Mouse (Mus musculus): ENCODE results near the gene Rcc1. TPM values are rescaled to one million over a fixed set of nuclear protein-coding genes. Genes with fewer than 3 reads are reported as not detected.

Gene Rcc1
- 18.3 TPM for total RNA-seq (2023)

GRCm38 (mm10) chr4:132353481-132353885, at the start of gene Rcc1:
Rcc1 (minus strand) TSS chr4:132353605.

GRCm38 (mm10) chr4:132329115-132329834, 24.1 kb downstream of the Rcc1 start, which contains the start of gene Trnau1ap:
Trnau1ap (minus strand) TSS chr4:132329538.

GRCm38 (mm10) chr4:132302939-132303479, 50.4 kb downstream of the Rcc1 start, which contains the start of gene Rab42:
Rab42 (minus strand) TSS chr4:132303385.

Other genes starting within 250 kb of the Rcc1 start
- not detected for gene Oprd1, start 209.1 kb downstream of the Rcc1 start, total RNA-seq (2023)
- gene Ythdf2, start 141.3 kb downstream of the Rcc1 start, total RNA-seq (2023) = 72.0 TPM
- gene Gmeb1, start 92.0 kb downstream of the Rcc1 start, total RNA-seq (2023) = 38.2 TPM
- gene Taf12, start 79.2 kb downstream of the Rcc1 start, total RNA-seq (2023) = 36.1 TPM
- not detected for gene Rab42, start 50.2 kb downstream of the Rcc1 start, total RNA-seq (2023)
- 28.6 TPM for gene Trnau1ap, start 24.1 kb downstream of the Rcc1 start, total RNA-seq (2023)
- gene Phactr4, start 68.9 kb upstream of the Rcc1 start, total RNA-seq (2023) = 17.1 TPM
- 11.1 TPM for gene Med18, start 110.3 kb upstream of the Rcc1 start, total RNA-seq (2023)
- 7.5 TPM for gene Sesn2, start 156.9 kb upstream of the Rcc1 start, total RNA-seq (2023)
- 53.3 TPM for gene Atpif1, start 180.1 kb upstream of the Rcc1 start, total RNA-seq (2023)
- 99.7 TPM for gene Dnajc8, start 181.9 kb upstream of the Rcc1 start, total RNA-seq (2023)
- gene Ptafr, start 210.5 kb upstream of the Rcc1 start, total RNA-seq (2023) = 0.55 TPM

All from CD8-positive naive resting alpha-beta T cell, adult 57 days (primary cell).